Mouse (Mus musculus) spleen, adult 2 months (tissue): ENCODE data around the gene Atf4. TPM values are rescaled to one million over a fixed set of nuclear protein-coding genes. Genes with fewer than 3 reads are reported as not detected.

Experiments
- DNase-seq, 2 experiments: peaks; one replicate each; pipeline versions ENCODE4 v3.0.0 to v3.0.0-alpha.2; 2012 to 2021; ENCODE audit warnings: low spot score in 2 of 2, low read depth in 1 of 2
- H3K27ac ChIP-seq: fragments of 200-500 bp; 2 replicates; pipeline ENCODE4 v1.5.1; 2012; ENCODE audit warnings: low read length, inconsistent platforms; ENCODE audit not compliant: insufficient read depth
- H3K27me3 ChIP-seq: fragments of 200-500 bp; 2 replicates; pipeline ENCODE4 v1.6.1; 2012; ENCODE audit warnings: mild to moderate bottlenecking, moderate library complexity, low read length, inconsistent platforms; ENCODE audit not compliant: control insufficient read depth, insufficient read depth
- H3K36me3 ChIP-seq: fragments of 200-500 bp; 2 replicates; pipeline ENCODE4 v1.6.1; 2012; ENCODE audit warnings: mild to moderate bottlenecking, low read length, inconsistent platforms; ENCODE audit not compliant: control insufficient read depth, insufficient read depth
- H3K4me1 ChIP-seq: fragments of 200-500 bp; 2 replicates; pipeline ENCODE4 v1.6.1; 2011; ENCODE audit warnings: inconsistent platforms; ENCODE audit not compliant: control insufficient read depth, insufficient read depth, insufficient read length
- H3K4me3 ChIP-seq: fragments of 200-500 bp; 2 replicates; pipeline ENCODE4 v1.5.1; 2011; ENCODE audit warnings: mild to moderate bottlenecking, inconsistent platforms; ENCODE audit not compliant: insufficient read depth, insufficient read length; ENCODE audit errors: extremely low read depth
- CTCF ChIP-seq: fragments of 200-500 bp; IDR thresholded peaks from 2 replicates; pipeline ENCODE4 v1.5.1; 2011; ENCODE audit warnings: mild to moderate bottlenecking, inconsistent platforms; ENCODE audit not compliant: insufficient read depth, insufficient read length, insufficient replicate concordance; ENCODE audit errors: extremely low read depth
- POLR2A ChIP-seq: fragments of 200-500 bp; IDR thresholded peaks from 2 replicates; pipeline ENCODE4 v1.6.1; 2011; ENCODE audit warnings: low read depth, low read length, inconsistent platforms
- WGBS: fragments of 180-500 bp; shearing (Covaris S2); methylation state at CpG from one replicate; pipeline ENCODE4 v1.1.7; 2018; 5-methylcytosine and 5-hydroxymethylcytosine counted together
- polyA plus RNA-seq: library from polyadenylated mRNA; depleted of rRNA; stranded (reverse); fragments of >200 nt; gene quantifications from 2 replicates; pipeline ENCODE4 v1.2.3, GENCODE M21; 2012

Atf4 gene
- polyA plus RNA-seq, 1 experiment, result 101 TPM

- 91% methylated on average over 2 of the region's 2 CpGs for WGBS
- no peak overlapping the region for H3K27ac ChIP-seq
- no peaks in the 10 kb centered on the region for H3K27me3 ChIP-seq
- no peak for DNase-seq
- peaks cover 3% of the 10 kb centered on the region; the same call in 1 of the 2 replicates for H3K4me1 ChIP-seq
- no peak overlapping the region for H3K4me3 ChIP-seq
- peaks cover 12% of the 10 kb centered on the region for H3K36me3 ChIP-seq
- no peak for TF ChIP-seq POLR2A
- TF ChIP-seq CTCF, result no peak
Measured at GRCm38 (mm10) chr15:80232331-80232730, 22.7 kb upstream of the Atf4 start.

GRCm38 (mm10) chr15:80233053-80233452 is 21.9 kb upstream of the Atf4 start:
- Histone ChIP-seq H3K36me3 (peaks cover 14% of the 10 kb centered on the region), H3K27ac (no peak overlapping the region), H3K4me1 (peaks cover 3% of the 10 kb centered on the region; the same call in 1 of the 2 replicates), H3K4me3 (no peak overlapping the region), H3K27me3 (no peaks in the 10 kb centered on the region)
- no peak for TF ChIP-seq CTCF
- no peak for TF ChIP-seq POLR2A
- 85% methylated on average over 4 of the region's 4 CpGs for WGBS
- DNase-seq, result no peak

- Histone ChIP-seq H3K36me3 (peaks cover 15% of the 10 kb centered on the region), H3K4me3 (peak within 1 kb of the TSS; percentile 70), H3K27ac (peak within 1 kb of the TSS; percentile 69), H3K27me3 (no peaks in the 10 kb centered on the region), H3K4me1 (peaks cover 3% of the 10 kb centered on the region; the same call in 1 of the 2 replicates)
- DNase-seq, result peak; percentile 98 to 99
- TF ChIP-seq CTCF (no peak), POLR2A (peak; percentile 54)
- 1% methylated on average over 66 of the region's 67 CpGs for WGBS
Measured at GRCm38 (mm10) chr15:80233733-80234509, 21.1 kb upstream of the Atf4 start, which contains the start of gene Mief1. Gene Mief1 (plus strand): TSS chr15:80234018.

- no peaks in the 10 kb centered on the region for H3K27me3 ChIP-seq
- DNase-seq, result no peak
- H3K4me3 ChIP-seq, result no peak within 1 kb of the TSS; the same call in 1 of the 2 replicates
- TF ChIP-seq CTCF (no peak), POLR2A (no peak)
- WGBS, result 93% methylated on average over 9 of the region's 9 CpGs
- no peak within 1 kb of the TSS for H3K27ac ChIP-seq
- H3K36me3 ChIP-seq, result peaks cover 19% of the 10 kb centered on the region
- peaks cover 3% of the 10 kb centered on the region; the same call in 1 of the 2 replicates for H3K4me1 ChIP-seq
Measured at GRCm38 (mm10) chr15:80235535-80235934, 19.4 kb upstream of the Atf4 start, which contains the start of gene AC140267.1. Gene AC140267.1 (plus strand): TSS chr15:80235835.

- H3K27ac ChIP-seq, result no peak overlapping the region
- WGBS, result 93% methylated on average over 12 of the region's 12 CpGs
Measured at GRCm38 (mm10) chr15:80248135-80248534, 6.8 kb upstream of the Atf4 start.

GRCm38 (mm10) chr15:80248596-80248995 is 6.4 kb upstream of the Atf4 start:
- H3K27me3 ChIP-seq, result no peaks in the 10 kb centered on the region
- peaks cover 39% of the 10 kb centered on the region for H3K36me3 ChIP-seq
- TF ChIP-seq POLR2A (no peak), CTCF (no peak)
- WGBS, result 100% methylated on average over 1 of the region's 1 CpGs
- no peaks in the 10 kb centered on the region for H3K4me1 ChIP-seq
- no peak for DNase-seq
- H3K4me3 ChIP-seq, result no peak overlapping the region
- H3K27ac ChIP-seq, result no peak overlapping the region

More at GRCm38 (mm10) chr15:80248135-80248534, 6.8 kb upstream of the Atf4 start:
- TF ChIP-seq CTCF (no peak), POLR2A (no peak)
- peaks cover 41% of the 10 kb centered on the region for H3K36me3 ChIP-seq
- H3K4me3 ChIP-seq, result no peak overlapping the region
- no peak for DNase-seq
- H3K4me1 ChIP-seq, result no peaks in the 10 kb centered on the region
- H3K27me3 ChIP-seq, result no peaks in the 10 kb centered on the region

GRCm38 (mm10) chr15:80249672-80250071 is 5.3 kb upstream of the Atf4 start:
- DNase-seq, result no peak
- no peaks in the 10 kb centered on the region for H3K27me3 ChIP-seq
- peaks cover 38% of the 10 kb centered on the region for H3K36me3 ChIP-seq
- no peak overlapping the region for H3K27ac ChIP-seq
- no peak for TF ChIP-seq POLR2A
- no peak for TF ChIP-seq CTCF
- no peak overlapping the region for H3K4me3 ChIP-seq
- 96% methylated on average over 10 of the region's 10 CpGs for WGBS
- peaks cover 4% of the 10 kb centered on the region; the same call in 1 of the 2 replicates for H3K4me1 ChIP-seq
